Comparison of ENCODE assay signal across 15 mouse cellular contexts in the genomic region with DNA sequence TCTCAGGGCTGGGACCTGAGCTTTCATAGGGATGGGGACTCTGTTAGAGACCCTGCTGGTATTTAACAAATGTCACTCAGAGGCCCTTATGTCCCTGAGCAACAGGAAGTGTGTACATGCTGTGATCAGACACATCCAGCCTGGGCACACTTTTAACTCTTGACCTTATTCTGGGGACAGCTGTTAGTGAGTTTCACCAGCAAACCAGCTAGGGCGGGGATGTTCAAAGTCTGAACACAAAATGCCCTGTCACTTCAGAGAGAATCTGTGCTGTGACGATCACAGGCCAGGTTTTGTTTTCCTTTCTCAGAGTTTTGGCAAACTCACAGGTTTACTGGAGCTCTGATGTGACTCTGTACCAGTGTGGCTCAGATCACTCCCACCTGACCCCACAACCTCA.
"Had no signal": no experiment of that assay in that cellular context is flagged by ENCODE, and none has a peak within 500 bp of the region (broad histone marks: within the 10 kb centered on the region; RNA-seq: fewer than 3 reads in every experiment).

No protein-coding gene starts in this region.

- ATAC-seq: intestine, embryonic 15.5 days had no signal

- DNase-seq: kidney, adult 11 months; kidney, postnatal 14 days; layer of hippocampus, postnatal 36 days; left cerebral cortex, postnatal 4 days; liver, embryonic 13.5 days; lung, postnatal 10 days; lung, postnatal 36 days; midbrain, embryonic 14.5 days; thymus, adult 18-20 months; thymus, postnatal 14 days; thymus, postnatal 4 days had no signal

- H3K27ac ChIP-seq: intestine, embryonic 15.5 days; kidney, embryonic 15.5 days; liver, embryonic 13.5 days; lung, embryonic 15.5 days had no signal

- H3K36me3 ChIP-seq: intestine, embryonic 15.5 days; kidney, embryonic 15.5 days; liver, embryonic 13.5 days; lung, embryonic 15.5 days had no signal

- H3K9me3 ChIP-seq: intestine, embryonic 15.5 days; kidney, embryonic 15.5 days; liver, embryonic 13.5 days; lung, embryonic 15.5 days had no signal

- H3K4me2 ChIP-seq: intestine, embryonic 15.5 days; kidney, embryonic 15.5 days; liver, embryonic 13.5 days; lung, embryonic 15.5 days; midbrain, embryonic 11.5 days had no signal

- H3K4me1 ChIP-seq: intestine, embryonic 15.5 days; liver, embryonic 13.5 days; lung, embryonic 15.5 days had no signal

- H3K4me3 ChIP-seq: intestine, embryonic 15.5 days; kidney, embryonic 15.5 days; liver, embryonic 13.5 days; lung, embryonic 15.5 days had no signal

- H3K27me3 ChIP-seq: intestine, embryonic 15.5 days; kidney, embryonic 15.5 days; liver, embryonic 13.5 days; lung, embryonic 15.5 days had no signal

- H3K9ac ChIP-seq: intestine, embryonic 15.5 days; kidney, embryonic 15.5 days; liver, embryonic 13.5 days; lung, embryonic 15.5 days had no signal
